Mouse (Mus musculus) adrenal gland, adult 2 months (tissue): Measurements from ENCODE around the gene Fads3. TPM values are rescaled to one million over a fixed set of nuclear protein-coding genes. Genes with fewer than 3 reads are reported as not detected.

ENCODE experiments used
- DNase-seq: peaks from one replicate; pipeline ENCODE4 v3.0.0; 2021
- polyA plus RNA-seq: library from polyadenylated mRNA; depleted of rRNA; stranded (reverse); fragments of >200 nt; gene quantifications from 2 replicates; pipeline ENCODE4 v1.2.3, GENCODE M21; 2012
- total RNA-seq, 2 experiments: library from RNA; stranded (reverse); gene quantifications; 2 replicates each; pipeline ENCODE4 v1.2.3; 2021

The Fads3 gene
- total and polyA plus RNA-seq, 3 experiments = 13.3 to 57.7 (median 17.6) TPM

DNA sequence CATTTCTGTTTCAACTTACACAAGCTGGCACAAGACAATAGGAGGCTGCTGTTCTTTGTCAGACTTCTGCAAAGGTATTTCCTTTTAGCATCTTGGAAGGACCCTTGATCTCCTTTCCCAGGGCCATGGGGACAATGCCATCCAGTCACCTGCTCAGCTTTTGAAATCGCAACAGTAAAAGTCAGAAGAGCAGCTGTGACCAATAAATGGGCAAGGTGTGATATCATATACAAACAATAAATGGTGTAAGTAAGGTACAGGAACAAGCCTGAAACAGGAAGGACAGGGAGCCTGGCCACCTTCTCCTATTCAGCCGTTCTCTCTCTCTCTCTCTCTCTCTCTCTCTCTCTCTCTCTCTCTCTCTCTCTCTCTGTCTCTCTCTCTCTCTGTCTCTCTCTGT is 9.1 kb downstream of the Fads3 start:
- no peak for DNase-seq

DNA sequence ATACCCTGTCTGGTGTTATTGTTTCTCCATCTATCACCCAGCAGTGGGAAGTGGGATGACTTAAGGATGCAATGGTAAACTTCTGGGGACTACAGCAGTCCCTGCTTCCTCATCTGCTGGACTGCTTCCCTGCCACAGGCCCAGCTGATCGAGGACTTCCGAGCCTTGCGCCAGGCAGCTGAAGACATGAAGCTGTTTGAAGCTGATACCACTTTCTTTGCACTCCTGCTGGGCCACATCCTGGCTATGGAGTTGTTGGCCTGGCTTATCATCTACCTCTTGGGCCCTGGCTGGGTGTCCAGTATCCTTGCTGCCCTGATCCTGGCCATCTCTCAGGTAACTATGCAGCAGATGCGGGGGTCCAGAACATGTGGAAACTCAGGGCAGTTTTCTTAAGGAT is 11.3 kb downstream of the Fads3 start:
- DNase-seq = no peak

DNA sequence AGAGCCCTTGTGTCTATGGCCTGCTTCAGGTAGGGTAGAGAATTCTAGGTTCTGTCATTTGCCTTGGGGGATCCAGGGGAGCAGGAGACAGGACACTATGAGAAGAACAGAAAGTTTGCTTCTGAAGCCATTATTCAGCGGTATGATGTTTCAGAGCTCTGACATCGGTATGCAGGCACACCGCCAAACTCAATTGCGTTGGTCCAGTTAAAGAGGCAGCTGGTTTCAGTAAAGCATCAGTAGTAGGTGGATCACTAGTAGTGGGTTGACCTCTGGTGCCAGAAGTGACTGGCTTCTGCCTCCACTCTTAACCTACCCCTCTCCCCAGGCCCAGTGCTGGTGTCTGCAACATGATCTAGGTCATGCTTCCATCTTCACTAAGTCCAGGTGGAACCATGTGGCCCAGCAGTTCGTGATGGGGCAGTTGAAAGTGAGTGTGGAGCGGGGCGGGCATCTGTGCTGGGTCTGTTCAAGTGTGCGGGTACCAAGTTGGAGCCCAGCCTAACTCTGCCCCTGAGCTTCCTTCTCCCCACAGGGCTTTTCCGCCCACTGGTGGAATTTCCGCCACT is 12.4 kb downstream of the Fads3 start:
- peak; percentile 75 for DNase-seq

DNA sequence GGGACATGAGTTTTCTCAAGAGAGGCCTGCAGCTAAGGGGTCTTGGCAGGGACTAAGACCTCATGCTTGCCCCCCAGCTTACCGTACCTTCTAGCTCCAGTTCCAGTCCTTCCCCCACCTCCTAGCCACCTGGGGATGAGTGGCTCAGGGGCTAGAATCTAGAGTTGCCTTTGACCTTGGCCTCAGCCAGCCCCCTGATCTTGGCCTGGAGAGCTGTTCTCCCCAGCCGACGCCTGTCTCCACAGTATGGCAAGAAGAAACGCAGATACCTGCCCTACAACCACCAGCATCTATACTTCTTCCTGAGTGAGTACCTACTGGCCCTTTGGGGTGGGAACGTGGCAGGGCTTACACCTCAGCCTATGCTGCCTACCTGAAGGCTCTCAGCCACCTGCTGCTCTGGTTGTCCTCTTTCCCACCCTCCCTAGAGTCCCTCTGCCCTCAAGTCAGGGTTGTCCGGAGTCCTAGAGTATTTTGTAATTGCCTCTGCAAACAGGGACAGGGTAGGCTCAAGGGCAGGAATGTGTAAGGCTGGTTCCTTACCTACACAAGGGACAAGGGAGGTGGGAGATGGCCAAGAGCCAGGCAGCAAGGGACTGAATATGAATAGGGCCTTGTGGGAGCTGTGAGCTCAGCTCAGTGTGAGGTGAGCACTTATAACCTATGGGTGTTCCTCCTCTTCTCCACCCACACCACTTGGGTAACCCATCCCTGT is 13.1 kb downstream of the Fads3 start:
- DNase-seq = no peak

DNA sequence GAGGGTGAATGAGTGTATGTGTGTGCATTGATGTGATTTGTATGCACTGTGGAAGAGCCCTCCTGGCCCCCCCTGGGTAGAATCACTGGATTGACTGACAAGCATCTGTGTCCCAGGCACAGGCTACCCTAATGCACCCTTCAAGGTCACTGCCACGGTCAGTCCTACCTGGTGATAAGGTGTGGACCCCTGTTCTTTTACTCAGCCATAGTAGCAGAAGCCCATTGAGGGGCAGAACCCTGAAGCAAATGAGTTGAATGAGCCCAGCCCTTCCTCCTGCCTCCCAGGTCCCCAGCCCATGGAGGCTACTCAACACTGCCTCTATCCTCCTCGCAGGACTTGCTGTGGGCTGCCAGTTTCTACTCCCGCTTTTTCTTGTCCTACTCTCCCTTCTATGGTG is 13.9 kb downstream of the Fads3 start:
- DNase-seq = peak; percentile 62

DNA sequence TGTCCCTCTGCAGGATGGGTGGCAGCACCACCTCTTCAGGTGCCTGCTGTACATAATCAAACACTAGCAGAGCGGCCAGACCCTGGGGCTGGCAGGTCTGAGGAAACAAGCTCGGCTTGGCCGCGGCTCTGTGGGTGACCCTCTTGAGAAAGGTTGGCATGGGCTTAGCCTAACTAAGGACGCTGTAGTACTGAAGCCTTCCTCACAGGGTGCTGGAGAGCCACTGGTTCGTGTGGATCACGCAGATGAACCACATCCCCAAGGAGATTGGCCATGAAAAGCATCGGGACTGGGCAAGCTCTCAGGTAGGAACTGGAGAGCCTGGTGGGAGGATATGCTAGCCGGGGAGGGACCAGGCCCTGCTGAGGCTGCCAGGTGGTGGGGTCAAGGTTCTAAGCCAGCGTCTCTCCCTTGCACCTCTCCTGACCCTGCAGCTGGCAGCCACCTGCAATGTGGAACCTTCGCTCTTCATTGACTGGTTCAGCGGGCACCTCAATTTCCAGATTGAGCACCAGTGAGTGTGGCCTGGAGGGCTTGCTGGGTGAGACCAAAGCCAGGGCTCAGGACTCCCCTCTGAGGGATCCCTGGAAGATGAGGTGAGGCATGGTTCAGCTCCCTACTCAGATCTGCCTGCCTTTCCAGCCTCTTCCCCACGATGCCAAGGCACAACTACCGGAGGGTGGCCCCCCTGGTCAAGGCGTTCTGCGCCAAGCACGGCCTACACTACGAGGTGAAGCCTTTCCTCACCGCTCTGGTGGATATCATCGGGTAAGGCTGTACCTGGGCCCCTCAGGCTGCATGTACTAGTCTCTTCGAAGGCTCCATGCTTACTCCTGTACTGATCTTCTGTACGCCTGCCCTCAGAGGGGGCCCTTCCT is 14.7 kb downstream of the Fads3 start:
- DNase-seq = peak; percentile 68

DNA sequence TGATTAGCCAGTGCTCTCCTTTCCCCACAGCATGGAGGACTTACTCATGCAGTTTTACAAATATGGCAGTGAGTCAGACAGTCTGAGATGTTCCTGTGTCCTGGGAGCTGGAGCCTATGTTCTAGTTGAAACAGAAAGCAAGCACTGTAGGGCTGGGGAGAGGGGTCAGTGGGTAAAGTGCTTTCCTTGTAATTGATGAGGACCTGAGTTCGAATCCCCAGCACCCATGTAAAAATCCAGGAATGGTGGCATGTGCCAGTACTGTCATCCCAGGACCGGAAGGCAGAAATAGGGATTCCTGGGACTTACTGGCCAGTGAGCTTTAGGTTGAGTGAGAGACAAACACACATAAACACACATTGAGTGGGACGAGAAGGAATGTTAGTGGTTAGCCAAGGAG is 15.3 kb downstream of the Fads3 start:
- no peak for DNase-seq

DNA sequence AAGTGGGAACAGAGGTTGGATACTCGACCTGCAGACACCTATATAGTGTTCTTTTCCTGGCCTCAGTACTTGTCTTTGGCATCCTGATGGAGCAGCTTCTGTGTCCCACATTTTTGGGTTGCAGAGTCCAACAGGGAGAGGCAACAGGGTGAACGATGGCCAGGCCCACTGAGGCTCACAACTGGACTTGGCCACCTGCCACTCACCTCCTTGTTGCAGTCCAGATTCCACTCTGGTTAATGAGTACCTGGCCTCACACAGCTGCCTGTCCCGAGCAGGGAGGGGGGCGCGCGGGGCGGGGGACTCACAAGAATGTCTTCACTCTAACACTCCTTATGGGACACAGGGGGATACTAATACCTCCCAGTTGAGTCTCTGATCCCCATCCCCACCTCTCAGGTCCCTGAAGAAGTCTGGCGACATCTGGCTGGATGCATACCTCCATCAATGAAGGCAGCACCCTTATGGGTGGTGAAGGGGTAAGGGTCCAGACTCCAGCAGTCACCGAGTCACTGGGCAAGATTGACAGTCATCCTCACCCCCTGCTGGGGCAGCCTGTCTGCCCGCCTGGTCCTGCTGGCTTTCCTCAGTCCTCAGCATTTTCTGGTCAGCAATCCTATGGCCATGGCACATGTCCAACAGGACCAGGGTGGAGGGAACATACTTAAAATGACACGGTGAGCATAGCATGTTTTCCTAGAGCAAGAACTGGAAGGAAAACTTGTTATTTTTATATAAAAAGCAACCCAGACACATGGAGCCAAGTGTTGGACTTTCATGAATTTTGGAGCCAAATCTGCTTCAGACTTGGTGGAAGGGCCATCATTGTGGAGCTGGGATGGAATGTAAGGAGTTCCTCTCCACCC is 16.4 kb downstream of the Fads3 start:
- DNase-seq = no peak

DNA sequence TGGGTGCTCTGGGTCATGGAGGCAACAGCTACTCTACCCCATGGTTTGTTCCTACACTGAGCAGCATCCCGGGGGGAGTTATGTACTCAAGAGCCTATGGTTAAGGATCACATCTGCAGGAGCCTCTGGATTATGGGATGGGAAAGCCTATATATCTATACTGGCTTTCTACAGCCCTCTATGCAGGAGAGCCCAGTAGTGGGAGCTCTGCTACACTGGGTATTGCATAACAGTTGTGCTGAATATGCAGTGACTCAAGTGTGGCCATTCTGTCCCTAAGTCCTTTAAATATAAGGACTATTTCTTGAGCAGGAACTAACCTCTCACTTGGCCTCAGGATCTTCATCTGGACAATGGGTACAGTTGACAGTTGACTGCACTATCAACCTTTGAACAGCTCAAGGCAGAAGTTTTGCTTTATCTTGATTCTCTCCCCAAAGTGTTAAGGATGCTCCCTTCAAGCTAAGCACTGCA is 17.0 kb downstream of the Fads3 start:
- DNase-seq = no peak

DNA sequence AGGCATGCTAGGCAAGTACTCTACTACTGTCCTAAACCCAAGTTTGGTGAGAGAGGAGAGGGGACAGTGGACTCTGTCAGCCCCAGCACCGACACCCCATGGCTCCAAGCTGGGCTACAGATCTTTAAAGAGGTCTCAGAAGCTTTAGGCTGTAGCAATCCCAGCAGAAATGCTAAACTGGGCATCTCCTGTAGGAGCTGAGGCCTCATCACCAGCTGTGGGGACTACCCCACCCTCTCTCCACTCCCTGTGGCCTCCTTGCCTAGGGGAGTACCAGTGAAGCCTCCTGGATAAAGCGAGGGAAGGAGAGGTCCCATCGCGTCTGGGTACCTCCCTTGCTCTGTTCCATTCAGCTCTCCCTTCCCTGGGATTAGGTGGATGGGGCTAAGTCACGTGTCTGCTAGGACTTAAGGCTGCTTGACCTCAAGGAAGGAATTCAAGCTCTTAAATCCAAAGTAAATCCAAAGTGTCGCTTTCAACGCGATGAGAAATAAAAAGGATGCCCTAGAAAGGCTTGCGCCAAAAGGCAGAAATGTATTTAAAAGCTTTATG is 17.6 kb downstream of the Fads3 start:
- no peak for DNase-seq

DNA sequence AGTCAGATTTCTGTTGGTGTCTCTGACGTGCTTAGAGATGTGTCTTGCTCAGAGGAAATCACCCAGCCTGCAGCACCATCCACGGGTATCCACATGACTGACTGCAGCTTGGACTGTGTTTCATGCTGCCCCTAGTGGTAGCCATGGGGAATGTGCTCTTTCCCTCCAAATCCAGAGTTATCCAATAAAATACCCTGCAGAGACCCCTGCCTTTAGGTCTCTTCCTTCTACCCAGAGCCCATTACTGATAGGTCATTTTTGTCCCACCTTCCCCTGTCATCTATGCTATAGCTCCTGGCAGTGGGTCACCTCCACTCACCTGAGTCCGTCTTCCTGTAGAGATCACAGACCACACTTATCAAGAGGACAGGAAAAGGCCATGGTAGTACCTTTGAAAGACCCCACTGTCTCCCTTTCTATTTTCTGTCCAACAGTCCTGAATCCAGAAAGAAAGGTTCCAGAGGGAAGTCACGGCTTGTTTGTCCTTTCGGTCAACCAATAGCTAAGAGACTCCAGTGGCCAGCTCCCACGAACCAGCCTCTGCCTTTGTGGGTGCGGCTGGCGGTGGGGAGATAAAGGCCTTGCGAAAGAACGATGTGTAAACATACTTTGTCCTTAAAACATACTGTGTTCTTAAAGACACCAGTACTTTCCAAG is 18.7 kb downstream of the Fads3 start:
- DNase-seq = no peak

DNA sequence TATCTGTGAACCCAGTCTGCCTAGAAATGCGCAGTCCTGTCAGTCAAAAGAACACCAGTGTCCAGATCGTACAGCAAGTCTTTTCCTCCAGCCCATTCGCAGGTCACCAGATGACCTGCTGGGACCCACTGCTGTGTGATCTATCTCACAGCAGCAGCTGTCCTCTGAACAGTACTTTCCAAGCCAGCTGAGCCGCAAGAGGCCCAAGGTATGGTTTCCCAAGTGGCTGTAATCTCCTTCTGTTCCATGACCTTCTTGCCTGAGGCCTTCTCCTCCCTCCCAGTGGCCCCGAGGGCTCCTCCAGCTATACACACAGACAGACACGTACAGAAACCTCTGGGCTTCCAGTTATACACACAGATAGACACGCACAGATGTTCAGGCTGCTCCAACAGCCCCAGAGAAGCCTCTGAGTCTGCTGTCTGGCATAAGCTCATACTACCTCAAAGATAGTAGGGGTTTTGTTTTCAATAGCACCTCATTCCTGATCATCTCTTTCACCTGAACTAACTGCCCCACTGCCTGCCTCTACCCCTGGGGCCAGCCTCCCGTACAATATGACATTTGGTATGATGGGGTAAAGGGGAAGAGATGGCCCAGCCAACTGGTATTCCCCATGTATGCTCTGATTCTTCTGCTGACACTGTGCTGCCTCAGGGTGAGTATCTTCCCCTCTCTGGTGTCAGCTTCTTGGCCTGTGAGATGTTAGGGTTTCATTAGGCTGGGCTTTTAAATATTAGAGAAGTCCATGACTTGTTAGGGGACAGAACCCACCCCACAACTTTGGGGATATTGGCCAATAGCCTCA is 19.6 kb downstream of the Fads3 start:
- no peak for DNase-seq

DNA sequence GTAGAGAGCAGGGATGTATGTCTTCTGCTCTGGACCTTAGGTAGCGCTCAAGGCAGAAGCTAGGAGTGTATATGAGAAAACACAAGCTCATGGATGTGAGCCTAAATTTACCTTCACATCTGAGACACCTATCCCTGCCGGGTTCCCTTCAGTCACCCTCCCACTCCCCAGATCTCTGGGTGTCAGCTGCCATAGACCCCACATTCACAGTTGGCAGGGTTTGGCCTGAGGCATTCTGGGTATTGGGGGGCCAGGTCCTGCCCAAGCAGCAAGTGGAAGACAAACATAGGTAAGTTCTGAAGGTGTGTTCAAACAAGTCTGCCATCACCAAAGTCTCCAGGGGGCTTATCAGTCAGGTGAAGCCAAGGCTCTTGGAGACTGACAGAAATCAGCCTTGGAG is 20.3 kb downstream of the Fads3 start:
- DNase-seq = no peak

DNA sequence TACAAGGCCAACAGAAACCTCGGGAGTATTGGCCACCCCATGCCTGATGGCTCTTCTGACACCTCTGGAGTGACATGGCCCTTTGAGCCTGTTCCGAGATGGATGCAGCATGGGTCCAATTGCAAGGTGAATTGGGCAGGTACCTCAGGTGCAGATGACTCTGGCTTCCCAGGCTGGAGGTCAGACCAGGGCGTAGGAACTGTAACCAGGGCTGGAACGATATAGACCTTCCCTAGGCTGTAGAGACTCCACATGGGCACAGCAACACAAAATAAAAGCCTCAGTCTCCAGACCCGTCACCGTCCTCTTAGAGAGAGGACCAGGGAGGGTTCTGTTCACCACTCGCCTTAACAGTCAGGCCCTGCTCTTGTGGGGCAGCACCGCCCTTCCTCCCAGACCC is 20.9 kb downstream of the Fads3 start:
- DNase-seq = no peak

DNA sequence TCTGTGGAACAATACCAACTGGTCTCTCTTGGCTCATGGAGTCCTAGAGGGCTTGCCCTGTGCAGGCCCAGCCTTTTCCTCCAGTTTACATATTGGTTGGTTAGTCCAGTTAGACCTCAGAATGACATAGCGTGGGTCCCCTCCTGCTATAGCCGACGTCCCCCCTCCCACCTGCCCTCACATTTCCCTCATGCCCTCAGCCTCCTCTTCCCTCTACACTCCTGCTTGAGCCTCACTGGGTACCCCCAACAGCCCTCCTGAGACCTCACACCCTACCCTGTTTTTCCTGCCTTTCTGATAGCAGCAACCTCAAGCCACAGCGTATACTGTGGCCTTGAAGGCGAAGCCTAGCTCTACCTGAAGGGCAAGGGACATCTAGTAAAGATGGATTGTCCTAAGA is 21.5 kb downstream of the Fads3 start:
- no peak for DNase-seq

DNA sequence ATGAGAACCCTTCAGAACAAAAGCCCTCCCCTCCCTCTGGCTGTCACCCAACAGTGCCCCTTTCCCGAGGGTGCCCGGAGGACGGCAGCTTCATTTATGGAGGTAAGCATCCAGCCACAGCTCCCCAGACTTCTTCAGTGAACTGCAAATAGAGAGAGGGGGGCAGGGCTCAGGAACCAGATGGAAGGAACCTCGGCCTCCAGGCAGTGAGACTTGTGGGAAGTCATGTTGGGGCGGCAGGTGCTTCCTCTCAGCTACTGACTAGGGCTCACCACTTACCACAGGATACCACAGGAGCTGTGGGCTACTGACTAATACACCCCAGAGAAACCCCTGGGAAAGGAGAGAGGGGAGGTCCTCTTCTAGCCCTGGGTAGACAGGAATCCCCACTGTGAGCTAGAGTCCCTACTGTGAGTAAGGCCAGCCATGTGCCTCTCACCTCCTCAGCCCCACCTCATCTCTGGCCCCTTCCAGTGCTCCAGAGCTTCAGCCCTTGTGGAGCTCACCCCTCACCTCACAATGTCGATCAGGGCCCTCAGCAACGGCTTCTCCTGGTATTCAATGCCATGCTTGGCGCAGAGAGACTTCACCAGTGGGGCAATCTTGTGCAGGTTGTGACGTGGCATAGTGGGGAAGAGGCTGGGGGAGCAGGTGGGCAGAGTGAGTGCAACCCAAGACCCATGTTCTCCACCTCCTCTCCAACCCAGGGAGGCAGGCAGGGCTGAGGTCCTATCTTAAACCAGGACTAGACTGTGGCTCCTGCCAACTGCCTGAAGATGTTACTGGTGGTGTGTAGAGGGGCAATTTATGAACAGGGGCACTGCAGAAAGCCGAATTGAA is 23.0 kb downstream of the Fads3 start:
- no peak for DNase-seq

DNA sequence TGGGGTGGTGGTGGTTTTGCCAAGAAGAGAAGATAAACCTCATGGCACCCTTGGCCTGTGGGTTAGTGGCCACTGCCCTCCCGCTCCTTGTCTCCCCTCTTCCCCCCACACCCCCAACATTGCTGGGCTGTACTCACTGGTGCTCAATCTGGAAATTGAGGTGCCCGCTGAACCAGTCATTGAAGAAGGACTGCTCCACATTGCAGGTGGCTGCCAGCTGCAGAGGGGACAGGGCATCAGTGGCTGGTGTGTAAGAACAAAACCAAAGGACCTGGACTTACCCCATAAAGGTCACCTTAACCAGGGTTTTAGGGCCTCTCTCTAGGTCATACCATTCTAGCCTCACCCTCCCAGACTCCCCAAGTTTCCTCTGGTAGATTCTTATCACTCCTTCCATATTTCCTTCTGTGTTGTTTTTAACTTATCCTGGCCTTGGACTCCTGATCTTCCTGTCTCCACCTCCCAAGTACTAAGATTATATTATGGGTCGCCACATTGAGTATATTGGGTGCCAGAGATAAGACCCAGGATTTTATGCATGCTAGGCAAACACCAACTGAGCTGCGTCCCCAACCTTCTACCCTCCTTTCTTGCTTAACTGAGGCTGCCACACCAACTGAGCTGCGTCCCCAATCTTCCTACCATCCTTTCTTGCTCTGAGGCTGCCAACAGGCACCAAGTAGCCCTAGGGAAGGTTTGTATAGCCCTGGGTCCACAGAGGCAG is 24.3 kb downstream of the Fads3 start:
- no peak for DNase-seq

DNA sequence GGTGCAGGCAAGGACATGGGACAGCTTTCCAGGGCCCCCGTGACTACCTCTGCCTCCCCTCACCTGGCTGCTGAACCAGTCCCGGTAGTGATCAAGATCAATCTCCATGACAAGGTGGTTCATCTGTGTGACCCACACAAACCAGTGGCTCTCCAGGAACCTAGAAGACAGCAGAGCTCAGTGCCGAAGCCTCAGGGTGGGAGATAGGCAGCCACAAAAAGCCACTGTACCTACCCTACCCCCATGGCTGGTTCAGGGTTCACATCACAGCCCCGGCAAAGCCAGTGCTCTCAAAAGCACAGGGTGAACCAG is 24.8 kb downstream of the Fads3 start:
- no peak for DNase-seq

DNA sequence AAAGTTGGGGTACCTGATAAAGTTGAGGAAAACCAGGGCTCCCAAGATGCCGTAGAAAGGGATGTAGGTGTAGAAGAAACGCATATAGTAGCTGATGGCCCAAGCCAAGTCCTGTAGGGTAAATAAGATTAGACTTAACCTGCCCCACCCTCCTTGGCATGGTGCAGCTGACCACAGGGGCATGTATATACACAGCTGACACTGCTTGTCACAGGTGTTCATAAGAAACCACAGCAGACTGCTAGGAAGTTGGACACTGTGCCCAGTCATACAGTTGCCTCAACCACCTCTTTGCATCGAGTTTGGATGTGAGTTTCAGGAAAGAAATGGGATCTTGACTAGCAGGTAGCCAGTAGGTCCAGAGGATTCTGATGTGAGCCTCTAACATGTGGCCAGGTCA is 25.1 kb downstream of the Fads3 start:
- no peak for DNase-seq
